Mouse (Mus musculus): ENCODE measurements at regions not wholly inside any gene's neighbourhood (a gene's known extent, or its start where the extent isn't known, plus 50 kb on each side); places are given as distances from the start of the nearest gene placed in this dataset.

DNA sequence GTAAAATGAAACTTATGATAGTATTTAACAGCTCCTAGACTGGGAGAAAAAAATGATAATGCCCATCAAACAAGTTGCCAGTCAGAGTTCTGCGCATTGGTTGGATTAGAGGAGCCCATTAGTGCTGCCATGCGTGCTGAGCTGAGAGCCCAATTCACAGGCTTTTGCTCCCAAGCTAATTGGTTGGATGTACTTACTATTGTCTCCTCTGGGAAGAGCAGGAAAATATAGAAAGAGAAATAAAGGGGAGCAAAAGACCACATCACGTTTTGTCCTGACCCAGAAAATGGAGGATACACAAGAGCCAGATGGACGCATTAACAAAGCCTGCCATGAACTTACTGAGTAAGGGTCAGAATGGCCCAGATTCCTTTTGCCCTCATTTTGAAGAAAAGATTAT is 237.3 kb downstream of the 9330182O14Rik start:
- H3K4me3 ChIP-seq (ENCODE audit: insufficient read depth, low read length) = no peak overlapping the region
- no peak for TF ChIP-seq POLR2A (IDR thresholded peaks at IDR 0.05; ENCODE audit: low read depth, low read length)
- TF ChIP-seq CTCF (IDR thresholded peaks at IDR 0.05; ENCODE audit: borderline replicate concordance, insufficient read depth, low read length) = no peak

DNA sequence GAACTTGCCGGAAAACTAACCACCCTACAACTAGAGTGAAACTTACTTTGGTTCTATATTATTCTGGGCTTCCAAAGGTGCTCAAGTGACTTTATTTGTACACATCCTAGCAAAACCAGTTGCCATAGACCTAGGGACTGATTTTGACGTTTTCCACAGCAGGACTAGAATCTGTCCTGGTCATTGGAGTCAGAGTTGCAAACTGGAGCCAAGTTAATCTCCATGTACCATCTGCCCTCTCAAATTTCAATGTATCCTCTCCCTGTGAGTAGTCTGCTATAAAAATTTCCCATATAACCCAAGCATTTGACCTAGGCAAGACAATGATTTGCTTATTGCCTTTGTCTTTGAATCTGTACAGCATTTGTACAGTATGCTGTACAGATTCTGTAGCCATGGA is 252.4 kb downstream of the 9330182O14Rik start:
- no peak overlapping the region for H3K27ac ChIP-seq (ENCODE audit: insufficient read depth, low read length)
- H3K4me1 ChIP-seq (ENCODE audit: control insufficient read depth, insufficient read depth, low read length) = no peaks in the 10 kb centered on the region
- TF ChIP-seq POLR2A (IDR thresholded peaks at IDR 0.05; ENCODE audit: low read depth, low read length) (no peak), CTCF (IDR thresholded peaks at IDR 0.05; ENCODE audit: borderline replicate concordance, insufficient read depth, low read length) (no peak)
- H3K4me3 ChIP-seq (ENCODE audit: insufficient read depth, low read length) = no peak overlapping the region

More for the DNA sequence above, 237.3 kb downstream of the 9330182O14Rik start:
- Histone ChIP-seq H3K27ac (ENCODE audit: insufficient read depth, low read length) (no peak overlapping the region), H3K4me1 (ENCODE audit: control insufficient read depth, insufficient read depth, low read length) (peaks cover under 1% of the 10 kb centered on the region; the same call in 1 of the 2 replicates)

DNA sequence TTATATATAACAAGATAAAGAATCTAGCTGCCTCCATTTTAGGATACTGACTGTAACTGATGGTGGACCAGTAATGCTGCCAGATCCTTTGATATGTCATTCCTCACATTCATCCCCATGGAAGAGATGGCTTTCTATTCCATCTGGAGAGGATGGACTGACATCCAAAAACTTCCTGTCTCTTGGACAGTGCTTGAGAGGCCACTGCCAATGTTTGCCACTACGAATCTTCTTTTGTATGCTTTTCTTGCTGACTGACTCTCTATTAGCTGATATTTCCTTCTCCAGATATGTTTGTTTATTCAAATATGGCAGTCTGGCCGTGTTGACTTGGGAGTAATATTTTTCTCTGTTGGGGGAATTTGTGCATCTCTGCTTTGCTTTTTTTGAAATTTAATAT is 253.6 kb downstream of the 9330182O14Rik start:
- TF ChIP-seq POLR2A (IDR thresholded peaks at IDR 0.05; ENCODE audit: low read depth, low read length) (no peak), CTCF (IDR thresholded peaks at IDR 0.05; ENCODE audit: borderline replicate concordance, insufficient read depth, low read length) (no peak)

DNA sequence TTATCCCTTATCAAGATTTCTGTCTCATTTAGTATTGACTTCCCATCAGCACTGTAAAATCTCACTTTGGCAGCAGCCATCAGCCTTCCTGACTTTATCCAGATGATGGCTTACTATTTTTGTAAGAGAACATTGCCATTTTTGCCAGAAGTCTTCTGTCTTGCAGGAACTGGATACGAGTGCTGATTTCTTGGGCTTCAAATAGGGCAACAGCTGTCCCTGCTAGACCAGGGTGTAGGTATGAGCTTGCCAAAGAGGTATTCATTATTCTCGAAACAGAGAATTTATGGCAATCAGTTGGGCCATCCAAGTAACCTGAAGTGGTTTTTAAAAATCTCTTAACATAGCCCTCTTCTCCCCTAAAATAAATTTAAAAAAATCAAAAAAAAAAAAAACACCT is 254.6 kb downstream of the 9330182O14Rik start:
- Histone ChIP-seq H3K4me1 (ENCODE audit: control insufficient read depth, insufficient read depth, low read length) (no peaks in the 10 kb centered on the region), H3K27ac (ENCODE audit: insufficient read depth, low read length) (no peak overlapping the region), H3K4me3 (ENCODE audit: insufficient read depth, low read length) (no peak overlapping the region)
- no peak for TF ChIP-seq CTCF (IDR thresholded peaks at IDR 0.05; ENCODE audit: borderline replicate concordance, insufficient read depth, low read length)
- no peak for TF ChIP-seq POLR2A (IDR thresholded peaks at IDR 0.05; ENCODE audit: low read depth, low read length)

More for the DNA sequence above, 253.6 kb downstream of the 9330182O14Rik start:
- Histone ChIP-seq H3K27ac (ENCODE audit: insufficient read depth, low read length) (no peak overlapping the region), H3K4me3 (ENCODE audit: insufficient read depth, low read length) (no peak overlapping the region), H3K4me1 (ENCODE audit: control insufficient read depth, insufficient read depth, low read length) (no peaks in the 10 kb centered on the region)

DNA sequence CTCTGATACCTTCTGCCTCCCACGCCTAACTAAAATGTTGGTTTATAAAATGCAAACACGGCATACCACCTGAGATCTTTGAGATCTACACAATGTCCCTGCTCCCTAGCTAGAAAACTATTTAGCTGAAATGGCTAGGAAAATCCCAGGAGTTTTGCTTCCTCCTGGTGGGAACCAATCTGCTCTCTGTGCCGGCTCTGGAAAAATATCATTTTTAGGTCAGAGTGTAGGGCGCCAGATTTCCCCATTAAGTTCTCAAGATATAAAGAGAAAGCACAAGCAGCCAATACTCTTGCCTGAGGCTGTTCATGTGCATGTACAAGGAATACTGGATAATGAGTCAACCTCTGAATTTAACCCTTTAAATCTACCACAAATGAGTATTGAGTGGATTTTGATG is 301.0 kb downstream of the 9330182O14Rik start:
- Histone ChIP-seq H3K27ac (ENCODE audit: insufficient read depth, low read length) (no peak overlapping the region), H3K4me1 (ENCODE audit: control insufficient read depth, insufficient read depth, low read length) (no peaks in the 10 kb centered on the region), H3K4me3 (ENCODE audit: insufficient read depth, low read length) (no peak overlapping the region)
- no peak for TF ChIP-seq POLR2A (IDR thresholded peaks at IDR 0.05; ENCODE audit: low read depth, low read length)
- no peak for TF ChIP-seq CTCF (IDR thresholded peaks at IDR 0.05; ENCODE audit: borderline replicate concordance, insufficient read depth, low read length)

DNA sequence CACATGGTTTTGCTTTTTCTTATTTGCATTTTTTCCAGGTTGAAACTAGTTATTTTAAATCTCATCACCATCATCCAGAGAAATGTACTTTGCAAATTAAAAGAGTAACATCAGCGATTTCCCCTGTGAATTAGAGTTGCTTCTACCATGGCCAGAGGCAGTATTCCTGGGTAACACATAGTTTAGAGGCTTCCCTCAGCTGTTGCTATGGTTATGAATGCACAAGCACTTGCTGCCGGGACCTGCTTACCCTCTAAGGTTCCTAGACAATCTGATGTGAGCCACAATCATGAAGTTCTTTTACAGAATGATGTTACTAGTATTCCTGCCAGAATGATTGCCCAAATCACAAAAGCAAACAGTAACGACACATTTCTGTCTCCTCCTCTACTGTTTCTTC is 302.5 kb downstream of the 9330182O14Rik start:
- Histone ChIP-seq H3K4me3 (ENCODE audit: insufficient read depth, low read length) (no peak overlapping the region), H3K27ac (ENCODE audit: insufficient read depth, low read length) (no peak overlapping the region), H3K4me1 (ENCODE audit: control insufficient read depth, insufficient read depth, low read length) (no peaks in the 10 kb centered on the region)
- no peak for TF ChIP-seq CTCF (IDR thresholded peaks at IDR 0.05; ENCODE audit: borderline replicate concordance, insufficient read depth, low read length)
- no peak for TF ChIP-seq POLR2A (IDR thresholded peaks at IDR 0.05; ENCODE audit: low read depth, low read length)

DNA sequence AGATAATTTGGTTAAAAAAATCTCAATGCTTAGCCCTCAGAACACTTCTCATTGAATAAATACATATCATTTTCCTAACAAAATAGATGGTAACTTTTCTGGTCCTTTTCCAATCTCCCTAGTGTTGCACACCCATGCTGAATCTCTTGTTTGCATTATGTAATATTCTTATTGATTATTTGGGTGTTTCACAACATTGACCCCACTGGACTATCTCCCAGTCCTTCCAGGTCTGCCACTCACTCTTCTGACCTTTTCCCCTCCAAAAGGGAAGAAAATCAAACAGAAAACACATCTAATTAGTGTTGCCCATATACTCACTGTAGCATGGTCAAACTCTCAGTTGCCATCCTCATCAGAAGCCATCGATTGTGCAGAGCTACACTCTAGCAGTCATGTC is 305.7 kb downstream of the 9330182O14Rik start:
- no peak overlapping the region for H3K4me3 ChIP-seq (ENCODE audit: insufficient read depth, low read length)
- no peak overlapping the region for H3K27ac ChIP-seq (ENCODE audit: insufficient read depth, low read length)
- H3K4me1 ChIP-seq (ENCODE audit: control insufficient read depth, insufficient read depth, low read length) = no peaks in the 10 kb centered on the region
- TF ChIP-seq CTCF (IDR thresholded peaks at IDR 0.05; ENCODE audit: borderline replicate concordance, insufficient read depth, low read length) (no peak), POLR2A (IDR thresholded peaks at IDR 0.05; ENCODE audit: low read depth, low read length) (no peak)

DNA sequence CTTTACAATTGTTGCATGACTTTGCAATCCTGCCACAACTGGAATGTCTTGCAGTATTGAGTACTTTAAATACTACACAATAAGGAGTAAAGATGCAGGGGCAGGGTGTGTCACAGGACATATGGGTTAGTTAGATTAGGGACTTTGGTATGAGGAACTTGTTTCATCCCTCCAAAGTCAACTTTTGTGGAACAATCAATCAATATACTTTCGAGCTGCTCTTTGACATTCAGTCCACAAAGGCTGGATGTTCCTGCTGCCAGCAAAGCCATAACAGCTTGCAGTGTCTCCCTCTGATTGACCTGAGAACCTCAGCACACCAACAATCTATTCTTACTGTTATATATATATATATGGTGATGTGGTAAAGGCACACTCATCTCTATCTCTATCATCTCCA is 314.5 kb downstream of the 9330182O14Rik start:
- Histone ChIP-seq H3K4me1 (ENCODE audit: control insufficient read depth, insufficient read depth, low read length) (no peaks in the 10 kb centered on the region), H3K27ac (ENCODE audit: insufficient read depth, low read length) (no peak overlapping the region)

DNA sequence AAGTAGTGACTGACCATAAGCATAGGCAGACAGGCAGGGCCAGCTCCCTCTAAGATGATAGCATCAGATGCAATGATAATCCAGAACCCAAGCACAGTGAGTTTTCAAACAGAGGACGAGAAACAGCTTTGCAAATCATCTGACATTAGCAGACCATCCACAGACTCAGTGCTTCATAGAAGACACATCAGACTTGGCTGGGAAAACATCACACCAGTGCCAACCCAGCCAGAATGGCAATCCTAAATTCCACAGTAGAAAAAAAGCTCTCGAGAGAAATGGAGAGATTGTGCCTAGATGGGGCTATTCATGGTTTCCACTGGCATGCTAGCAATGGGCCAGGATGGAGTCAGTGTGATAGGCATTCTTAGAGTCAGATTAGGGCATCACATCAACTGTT is 319.1 kb downstream of the 9330182O14Rik start:
- Histone ChIP-seq H3K27ac (ENCODE audit: insufficient read depth, low read length) (no peak overlapping the region), H3K4me1 (ENCODE audit: control insufficient read depth, insufficient read depth, low read length) (no peaks in the 10 kb centered on the region), H3K4me3 (ENCODE audit: insufficient read depth, low read length) (no peak overlapping the region)
- TF ChIP-seq CTCF (IDR thresholded peaks at IDR 0.05; ENCODE audit: borderline replicate concordance, insufficient read depth, low read length) (no peak), POLR2A (IDR thresholded peaks at IDR 0.05; ENCODE audit: low read depth, low read length) (no peak)

More for the DNA sequence above, 314.5 kb downstream of the 9330182O14Rik start:
- H3K4me3 ChIP-seq (ENCODE audit: insufficient read depth, low read length) = no peak overlapping the region
- TF ChIP-seq POLR2A (IDR thresholded peaks at IDR 0.05; ENCODE audit: low read depth, low read length) = no peak

DNA sequence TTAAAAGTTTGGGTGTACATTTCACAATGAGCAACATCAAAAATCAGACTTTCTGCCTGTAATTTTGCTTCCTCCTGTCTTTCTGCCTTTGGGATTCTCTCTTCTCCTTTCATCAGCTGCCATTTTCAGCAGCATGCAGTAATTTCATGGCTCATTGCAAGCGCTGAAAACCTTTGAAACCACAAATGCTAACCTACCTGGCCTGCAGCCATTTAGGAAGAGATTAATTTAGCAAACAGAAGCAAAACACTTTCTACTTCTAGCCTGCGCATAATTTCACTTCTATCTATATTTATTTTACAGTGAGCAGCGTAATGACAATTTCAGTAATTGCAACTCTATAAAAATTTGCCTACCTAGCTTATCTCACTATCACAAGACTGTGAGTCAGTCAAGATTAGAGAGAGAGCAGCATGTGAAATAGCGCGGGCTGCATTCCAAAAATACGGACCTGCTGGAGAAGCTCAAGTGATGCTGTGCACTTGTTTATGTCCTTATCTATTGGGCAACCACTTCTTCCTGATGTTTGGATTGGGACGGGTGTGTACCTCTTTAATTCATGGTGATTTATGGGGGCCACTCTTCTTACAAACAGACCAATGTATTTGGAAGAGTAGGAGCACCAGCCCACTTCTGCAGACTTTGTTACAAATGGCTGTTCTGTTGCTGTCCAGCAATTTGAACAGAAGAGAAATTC is 341.6 kb downstream of the 9330182O14Rik start:
- no peak overlapping the region for H3K27ac ChIP-seq (ENCODE audit: insufficient read depth, low read length)
- TF ChIP-seq POLR2A (IDR thresholded peaks at IDR 0.05; ENCODE audit: low read depth, low read length) = no peak
- TF ChIP-seq CTCF (IDR thresholded peaks at IDR 0.05; ENCODE audit: borderline replicate concordance, insufficient read depth, low read length) = no peak
- H3K4me3 ChIP-seq (ENCODE audit: insufficient read depth, low read length) = no peak overlapping the region
- H3K4me1 ChIP-seq (ENCODE audit: control insufficient read depth, insufficient read depth, low read length) = no peaks in the 10 kb centered on the region

Measured in embryonic fibroblast, embryonic 13.5 days (primary cell).